Mouse (Mus musculus): ENCODE data around the gene Mettl7a1.
A peak's percentile ranks its signal among the peaks of the same experiment; 100 is the strongest.
"Not testable (repeated sequence)": the region's sequence is repeated elsewhere in the genome, so short reads cannot be mapped to it uniquely, and the experiment has no call there.

Mettl7a1 gene

GRCm38 (mm10) chr15:100304019-100304991 lies at the start of gene Mettl7a1:
Gene Mettl7a1 (plus strand): TSS chr15:100304140.
- peak; percentile 98 for DNase-seq (ENCODE audit: extremely low read depth, low read depth)

- DNase-seq (ENCODE audit: extremely low read depth, low read depth), result no peak
Measured at GRCm38 (mm10) chr15:100256386-100256785, 47.6 kb upstream of the Mettl7a1 start.

GRCm38 (mm10) chr15:100257305-100257704 lies 46.6 kb upstream of the Mettl7a1 start:
- DNase-seq (ENCODE audit: extremely low read depth, low read depth), result no peak

GRCm38 (mm10) chr15:100258646-100259425 lies 45.1 kb upstream of the Mettl7a1 start:
- DNase-seq (ENCODE audit: extremely low read depth, low read depth), result no peak

GRCm38 (mm10) chr15:100260351-100260750 lies 43.6 kb upstream of the Mettl7a1 start:
- DNase-seq (ENCODE audit: extremely low read depth, low read depth), result not testable (repeated sequence)

- peak; percentile 44 for DNase-seq (ENCODE audit: extremely low read depth, low read depth)
Measured at GRCm38 (mm10) chr15:100263246-100263905, 40.6 kb upstream of the Mettl7a1 start.

GRCm38 (mm10) chr15:100265586-100266325 lies 38.2 kb upstream of the Mettl7a1 start:
- DNase-seq (ENCODE audit: extremely low read depth, low read depth), result no peak

GRCm38 (mm10) chr15:100268916-100269315 lies 35.0 kb upstream of the Mettl7a1 start:
- no peak for DNase-seq (ENCODE audit: extremely low read depth, low read depth)

- no peak for DNase-seq (ENCODE audit: extremely low read depth, low read depth)
Measured at GRCm38 (mm10) chr15:100269776-100270175, 34.2 kb upstream of the Mettl7a1 start.

- not testable (repeated sequence) for DNase-seq (ENCODE audit: extremely low read depth, low read depth)
Measured at GRCm38 (mm10) chr15:100270609-100271008, 33.3 kb upstream of the Mettl7a1 start.

- no peak for DNase-seq (ENCODE audit: extremely low read depth, low read depth)
Measured at GRCm38 (mm10) chr15:100271411-100271810, 32.5 kb upstream of the Mettl7a1 start.

- not testable (repeated sequence) for DNase-seq (ENCODE audit: extremely low read depth, low read depth)
Measured at GRCm38 (mm10) chr15:100273791-100274308, 30.1 kb upstream of the Mettl7a1 start.

GRCm38 (mm10) chr15:100274790-100275559 lies 29.0 kb upstream of the Mettl7a1 start:
- no peak for DNase-seq (ENCODE audit: extremely low read depth, low read depth)

GRCm38 (mm10) chr15:100276403-100276802 lies 27.5 kb upstream of the Mettl7a1 start:
- DNase-seq (ENCODE audit: extremely low read depth, low read depth), result no peak

- DNase-seq (ENCODE audit: extremely low read depth, low read depth), result no peak
Measured at GRCm38 (mm10) chr15:100277586-100277985, 26.4 kb upstream of the Mettl7a1 start.

- DNase-seq (ENCODE audit: extremely low read depth, low read depth), result no peak
Measured at GRCm38 (mm10) chr15:100280626-100281025, 23.3 kb upstream of the Mettl7a1 start, which contains the start of gene Tmprss12. Gene Tmprss12 (plus strand): TSS chr15:100280837.

- no peak for DNase-seq (ENCODE audit: extremely low read depth, low read depth)
Measured at GRCm38 (mm10) chr15:100288980-100289379, 15.0 kb upstream of the Mettl7a1 start.

GRCm38 (mm10) chr15:100290858-100291257 lies 13.1 kb upstream of the Mettl7a1 start:
- no peak for DNase-seq (ENCODE audit: extremely low read depth, low read depth)

GRCm38 (mm10) chr15:100292326-100292725 lies 11.6 kb upstream of the Mettl7a1 start:
- DNase-seq (ENCODE audit: extremely low read depth, low read depth), result no peak

- no peak for DNase-seq (ENCODE audit: extremely low read depth, low read depth)
Measured at GRCm38 (mm10) chr15:100297856-100298255, 6.1 kb upstream of the Mettl7a1 start.

Measured in MEL-GATA-1-ER (cell line).